Comparison of ENCODE assay signal across 8 mouse cellular contexts in the genomic region with DNA sequence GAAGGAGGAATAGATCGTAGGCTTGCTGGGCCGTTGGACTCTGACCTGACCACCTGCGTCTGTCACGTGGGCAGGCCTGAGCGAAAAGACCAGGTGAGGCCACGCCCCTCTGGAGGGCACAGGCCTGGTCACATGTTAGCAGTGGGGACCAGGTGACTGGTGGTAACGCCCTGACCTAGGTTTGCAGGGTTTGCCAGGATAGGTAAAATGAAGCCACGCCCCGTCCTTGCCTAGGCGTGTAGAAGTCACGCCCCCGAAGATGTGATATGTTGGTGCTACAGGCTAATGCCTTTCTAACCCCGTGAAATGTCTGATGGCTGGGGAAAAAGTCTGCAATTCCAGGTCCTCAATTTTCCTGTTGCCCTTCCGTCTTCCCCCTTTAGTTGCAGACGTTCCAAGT. TPM values are rescaled to one million over a fixed set of nuclear protein-coding genes. Genes with fewer than 3 reads are reported as not detected.
DNase-seq lines count a peak whose midpoint lies in the region; ATAC-seq and TF ChIP-seq lines count a peak whose summit lies in the region.

No protein-coding gene starts in this region.

- no peak for TF ChIP-seq POLR2A in cerebellum, adult 2 months (IDR thresholded peaks at IDR 0.05; ENCODE audit: borderline replicate concordance, insufficient read depth, low read length)
- no peak for TF ChIP-seq POLR2A in ES-Bruce4 (IDR thresholded peaks at IDR 0.05; ENCODE audit: insufficient read depth, low read length)
- TF ChIP-seq POLR2A in kidney, adult 2 months (IDR thresholded peaks at IDR 0.05; ENCODE audit: low read depth, low read length) = no peak

- peaks cover 5% of the 10 kb centered on the region; the same call in 1 of the 2 replicates for H3K4me1 ChIP-seq in cerebellum, adult 2 months (ENCODE audit: control insufficient read depth, insufficient read depth, low read length)
- peaks cover 5% of the 10 kb centered on the region for H3K4me1 ChIP-seq in ES-Bruce4 (ENCODE audit: control insufficient read depth, insufficient read depth, low read length)
- peaks cover 8% of the 10 kb centered on the region; the same call in 1 of the 2 replicates for H3K4me1 ChIP-seq in kidney, adult 2 months (ENCODE audit: control insufficient read depth, insufficient read depth, low read length)
- H3K4me1 ChIP-seq in lung, embryonic 14.5 days (ENCODE audit: insufficient read depth) = peaks cover 12% of the 10 kb centered on the region; the same call in 1 of the 2 replicates
- 0 out of 2 replicates have a peak, but pooled peaks cover 10% of the 10 kb centered on the region for H3K4me1 ChIP-seq in stomach, embryonic 14.5 days (ENCODE audit: control insufficient read depth, insufficient read depth, low read length)

- no peaks in the 10 kb centered on the region for H3K27me3 ChIP-seq in cerebellum, adult 2 months (ENCODE audit: control insufficient read depth, insufficient read depth, low read length)
- no peaks in the 10 kb centered on the region for H3K27me3 ChIP-seq in ES-Bruce4 (ENCODE audit: control insufficient read depth, insufficient read depth, low read length, poor library complexity, severe bottlenecking)
- H3K27me3 ChIP-seq in kidney, adult 2 months (replicated peaks; ENCODE audit: control insufficient read depth, insufficient read depth, low read length) = no peaks in the 10 kb centered on the region
- no peaks in the 10 kb centered on the region; the same call in 1 of the 2 replicates for H3K27me3 ChIP-seq in lung, embryonic 14.5 days (ENCODE audit: insufficient read depth, low read length)
- 0 out of 2 replicates have a peak, but pooled peaks cover 3% of the 10 kb centered on the region for H3K27me3 ChIP-seq in stomach, embryonic 14.5 days (ENCODE audit: control insufficient read depth, insufficient read depth, low read length)

- H3K27ac ChIP-seq in cerebellum, adult 2 months (ENCODE audit: insufficient read depth, low read length) = 0 out of 2 replicates have a peak overlapping the region, but pooled peaks have one; percentile 9
- H3K27ac ChIP-seq in ES-Bruce4 (ENCODE audit: insufficient read depth, low read length) = peak overlapping the region; percentile 74
- H3K27ac ChIP-seq in kidney, adult 2 months (ENCODE audit: insufficient read depth, low read depth, low read length) = peak overlapping the region; percentile 90
- H3K27ac ChIP-seq in lung, embryonic 14.5 days (ENCODE audit: low read depth) = peak overlapping the region; percentile 82
- peak overlapping the region; percentile 84 for H3K27ac ChIP-seq in stomach, embryonic 14.5 days (ENCODE audit: low read length)

- TF ChIP-seq EP300 in ES-Bruce4 (IDR thresholded peaks at IDR 0.05; ENCODE audit: insufficient read depth, low read depth, low read length) = peak; percentile 84; the same call in 1 of the 2 replicates

- 3% methylated on average over 15 of the region's 15 CpGs for WGBS in cerebellum, adult 2 months
- 4% methylated on average over 15 of the region's 15 CpGs for WGBS in kidney, adult 2 months
- under 1% methylated on average over 15 of the region's 15 CpGs for whole genome bisulfite sequencing in lung, embryonic 14.5 days
- WGBS in stomach, embryonic 14.5 days = 2% methylated on average over 15 of the region's 15 CpGs

- no peaks in the 10 kb centered on the region for H3K9me3 ChIP-seq in ES-Bruce4 (replicated peaks; ENCODE audit: control insufficient read depth, insufficient read depth, low read length, poor library complexity, severe bottlenecking)
- H3K9me3 ChIP-seq in lung, embryonic 14.5 days (ENCODE audit: low read depth, low read length) = no peaks in the 10 kb centered on the region
- H3K9me3 ChIP-seq in stomach, embryonic 14.5 days (ENCODE audit: control insufficient read depth, low read depth, low read length) = no peaks in the 10 kb centered on the region

- H3K9ac ChIP-seq in ES-Bruce4 (ENCODE audit: low read depth, poor library complexity, severe bottlenecking) = peak overlapping the region; percentile 73
- H3K9ac ChIP-seq in lung, embryonic 14.5 days = peak overlapping the region; percentile 67
- peak overlapping the region; percentile 67 for H3K9ac ChIP-seq in stomach, embryonic 14.5 days (replicated peaks; ENCODE audit: low read depth, low read length)

- peaks cover 10% of the 10 kb centered on the region for H3K36me3 ChIP-seq in ES-Bruce4 (ENCODE audit: control insufficient read depth, insufficient read depth, low read length, poor library complexity, severe bottlenecking)
- H3K36me3 ChIP-seq in kidney, adult 2 months (ENCODE audit: control insufficient read depth, insufficient read depth, low read length) = no peaks in the 10 kb centered on the region
- no peaks in the 10 kb centered on the region for H3K36me3 ChIP-seq in lung, embryonic 14.5 days (ENCODE audit: insufficient read depth)
- H3K36me3 ChIP-seq in stomach, embryonic 14.5 days (ENCODE audit: control insufficient read depth, insufficient read depth, low read length) = no peaks in the 10 kb centered on the region

- H3K4me2 ChIP-seq in lung, embryonic 14.5 days = peak overlapping the region; percentile 98
- H3K4me2 ChIP-seq in stomach, embryonic 14.5 days (replicated peaks; ENCODE audit: low read depth, low read length) = peak overlapping the region; percentile 78

- TF ChIP-seq CTCF in cerebellum, adult 2 months (IDR thresholded peaks at IDR 0.05; ENCODE audit: borderline replicate concordance, insufficient read depth, low read depth, low read length) = no peak
- no peak for TF ChIP-seq CTCF in ES-Bruce4 (IDR thresholded peaks at IDR 0.05; ENCODE audit: low read depth, low read length)
- no peak for TF ChIP-seq CTCF in kidney, adult 2 months (conservative IDR thresholded peaks at IDR 0.05; ENCODE audit: insufficient read depth, insufficient read length, low read depth, low read length)
- TF ChIP-seq CTCF in lung, embryonic 14.5 days (IDR thresholded peaks at IDR 0.05; ENCODE audit: low read depth) = no peak

- no peak for DNase-seq in cerebellum, adult 2 months
- no peak for DNase-seq in cerebellum, postnatal 10 days
- peak; percentile 97 for DNase-seq in kidney, adult 2 months
- peak; percentile 82 for DNase-seq in lung, embryonic 14.5 days
- DNase-seq in right cerebral cortex, postnatal 25 days = no peak

- peak; percentile 46 for ATAC-seq in erythroid progenitor cell, adult 5-6 weeks (replicated peaks; ENCODE audit: low FRiP score, poor library complexity, severe bottlenecking)
- peak; percentile 60 for ATAC-seq in lung, embryonic 14.5 days (ENCODE audit: insufficient read depth)
- peak; percentile 82 for ATAC-seq in stomach, embryonic 14.5 days (ENCODE audit: insufficient number of reproducible peaks, insufficient read depth, low FRiP score, low read depth)

- H3K4me3 ChIP-seq in cerebellum, adult 2 months (replicated peaks; ENCODE audit: insufficient read depth, low read depth, low read length) = peak overlapping the region; percentile 58
- H3K4me3 ChIP-seq in ES-Bruce4 (ENCODE audit: low read depth, low read length) = peak overlapping the region; percentile 76
- peak overlapping the region; percentile 60 for H3K4me3 ChIP-seq in kidney, adult 2 months (ENCODE audit: insufficient read depth, low read depth, low read length)
- H3K4me3 ChIP-seq in lung, embryonic 14.5 days (ENCODE audit: low read depth, low read length) = peak overlapping the region; percentile 54
- H3K4me3 ChIP-seq in stomach, embryonic 14.5 days (ENCODE audit: low read depth, low read length) = peak overlapping the region; percentile 68

RNA-seq across cellular contexts. Expression of a gene that starts 0.4 kb away (rescaled TPM):
- 14.1 and 14.2 TPM in 2 replicates for polyA plus RNA-seq in cerebellum, adult 2 months (2012; rRNA removed)
- 41.5 and 41.8 TPM in 2 replicates for polyA plus RNA-seq in ES-Bruce4 (2011; ENCODE audit: insufficient read depth, insufficient read length, low read depth, missing spikeins)
- 0.42 and 0.72 TPM in 2 replicates for total RNA-seq in erythroid progenitor cell, adult 5-6 weeks (2015; ENCODE audit: low replicate concordance)
- 2.6 and 4.6 TPM in 2 replicates for total RNA-seq in erythroid progenitor cell, adult 5-6 weeks (2017; ENCODE audit: low replicate concordance)
- 34.5 and 34.6 TPM in 2 replicates for polyA plus RNA-seq in kidney, adult 2 months (2012; rRNA removed)
- 15.2 and 18.0 TPM in 2 replicates for polyA plus RNA-seq in lung, embryonic 14.5 days (2014; fragmentation: Nextera tagmentation; extraction: Ambion mirVana)
- polyA plus RNA-seq in stomach, embryonic 14.5 days (2014; fragmentation: Nextera tagmentation; extraction: Ambion mirVana) = 34.5 and 34.6 TPM in 2 replicates

RNA-seq across cellular contexts. Expression of a gene that starts 12.3 kb away (rescaled TPM):
- polyA plus RNA-seq in cerebellum, adult 2 months (2012; rRNA removed) = 12.8 and 13.5 TPM in 2 replicates
- 19.0 and 20.4 TPM in 2 replicates for polyA plus RNA-seq in ES-Bruce4 (2011; ENCODE audit: insufficient read depth, insufficient read length, low read depth, missing spikeins)
- total RNA-seq in erythroid progenitor cell, adult 5-6 weeks (2015; ENCODE audit: low replicate concordance) = 8.0 and 12.3 TPM in 2 replicates
- 10.4 and 15.1 TPM in 2 replicates for total RNA-seq in erythroid progenitor cell, adult 5-6 weeks (2017; ENCODE audit: low replicate concordance)
- 19.2 and 20.9 TPM in 2 replicates for polyA plus RNA-seq in kidney, adult 2 months (2012; rRNA removed)
- polyA plus RNA-seq in lung, embryonic 14.5 days (2014; fragmentation: Nextera tagmentation; extraction: Ambion mirVana) = 12.8 and 15.4 TPM in 2 replicates
- 16.9 and 23.4 TPM in 2 replicates for polyA plus RNA-seq in stomach, embryonic 14.5 days (2014; fragmentation: Nextera tagmentation; extraction: Ambion mirVana)

RNA-seq across cellular contexts. Expression of a gene that starts 21.3 kb away (rescaled TPM):
- polyA plus RNA-seq in cerebellum, adult 2 months (2012; rRNA removed) = 58.7 and 61.5 TPM in 2 replicates
- 79.2 and 88.1 TPM in 2 replicates for polyA plus RNA-seq in ES-Bruce4 (2011; ENCODE audit: insufficient read depth, insufficient read length, low read depth, missing spikeins)
- 82.6 and 141 TPM in 2 replicates for total RNA-seq in erythroid progenitor cell, adult 5-6 weeks (2015; ENCODE audit: low replicate concordance)
- total RNA-seq in erythroid progenitor cell, adult 5-6 weeks (2017; ENCODE audit: low replicate concordance) = 63.3 and 93.8 TPM in 2 replicates
- 29.4 and 34.4 TPM in 2 replicates for polyA plus RNA-seq in kidney, adult 2 months (2012; rRNA removed)
- 117 and 121 TPM in 2 replicates for polyA plus RNA-seq in lung, embryonic 14.5 days (2014; fragmentation: Nextera tagmentation; extraction: Ambion mirVana)
- polyA plus RNA-seq in stomach, embryonic 14.5 days (2014; fragmentation: Nextera tagmentation; extraction: Ambion mirVana) = 114 and 125 TPM in 2 replicates

RNA-seq across cellular contexts. Expression of a gene that starts 21.4 kb away (rescaled TPM):
- 345 and 351 TPM in 2 replicates for polyA plus RNA-seq in cerebellum, adult 2 months (2012; rRNA removed)
- 226 and 237 TPM in 2 replicates for polyA plus RNA-seq in ES-Bruce4 (2011; ENCODE audit: insufficient read depth, insufficient read length, low read depth, missing spikeins)
- total RNA-seq in erythroid progenitor cell, adult 5-6 weeks (2015; ENCODE audit: low replicate concordance) = 2,168 and 2,598 TPM in 2 replicates
- total RNA-seq in erythroid progenitor cell, adult 5-6 weeks (2017; ENCODE audit: low replicate concordance) = 2,812 and 2,913 TPM in 2 replicates
- polyA plus RNA-seq in kidney, adult 2 months (2012; rRNA removed) = 304 and 376 TPM in 2 replicates
- polyA plus RNA-seq in lung, embryonic 14.5 days (2014; fragmentation: Nextera tagmentation; extraction: Ambion mirVana) = 819 and 843 TPM in 2 replicates
- polyA plus RNA-seq in stomach, embryonic 14.5 days (2014; fragmentation: Nextera tagmentation; extraction: Ambion mirVana) = 799 and 888 TPM in 2 replicates

RNA-seq across cellular contexts. Expression of a gene that starts 21.6 kb away (rescaled TPM):
- polyA plus RNA-seq in cerebellum, adult 2 months (2012; rRNA removed) = not detected in 2 replicates
- polyA plus RNA-seq in ES-Bruce4 (2011; ENCODE audit: insufficient read depth, insufficient read length, low read depth, missing spikeins) = 4.9 TPM in 1 of 2 replicates, not detected in the other
- not detected in 2 replicates for total RNA-seq in erythroid progenitor cell, adult 5-6 weeks (2015; ENCODE audit: low replicate concordance)
- not detected in 2 replicates for total RNA-seq in erythroid progenitor cell, adult 5-6 weeks (2017; ENCODE audit: low replicate concordance)
- not detected in 2 replicates for polyA plus RNA-seq in kidney, adult 2 months (2012; rRNA removed)
- not detected in 2 replicates for polyA plus RNA-seq in lung, embryonic 14.5 days (2014; fragmentation: Nextera tagmentation; extraction: Ambion mirVana)
- polyA plus RNA-seq in stomach, embryonic 14.5 days (2014; fragmentation: Nextera tagmentation; extraction: Ambion mirVana) = not detected in 2 replicates

Comparison
In these comparisons a context has a peak if more than half of its experiments do, and no peak if none do; other contexts are left out.
1. DNase-seq: peak in kidney, adult 2 months (single experiment) and lung, embryonic 14.5 days (single experiment); none in cerebellum, adult 2 months (0 of 2), cerebellum, postnatal 10 days (0 of 2) and right cerebral cortex, postnatal 25 days (single experiment).
2. H3K27ac ChIP-seq: peak in every context shown above with its lines; median percentile 90 in kidney, adult 2 months; 84 in stomach, embryonic 14.5 days; 82 in lung, embryonic 14.5 days; 74 in ES-Bruce4; 9 in cerebellum, adult 2 months.
3. Peak in every context shown above with its lines, with median percentiles within 50 percentile points of each other: H3K4me3 ChIP-seq, H3K9ac ChIP-seq and ATAC-seq.